Mouse (Mus musculus): ENCODE measurements around the gene Ghdc. TPM values are rescaled to one million over a fixed set of nuclear protein-coding genes. Genes with fewer than 3 reads are reported as not detected.

Gene Ghdc
- total and polyA plus RNA-seq, 3 experiments: 5.7 to 9.2 TPM; not detected in 1

DNA sequence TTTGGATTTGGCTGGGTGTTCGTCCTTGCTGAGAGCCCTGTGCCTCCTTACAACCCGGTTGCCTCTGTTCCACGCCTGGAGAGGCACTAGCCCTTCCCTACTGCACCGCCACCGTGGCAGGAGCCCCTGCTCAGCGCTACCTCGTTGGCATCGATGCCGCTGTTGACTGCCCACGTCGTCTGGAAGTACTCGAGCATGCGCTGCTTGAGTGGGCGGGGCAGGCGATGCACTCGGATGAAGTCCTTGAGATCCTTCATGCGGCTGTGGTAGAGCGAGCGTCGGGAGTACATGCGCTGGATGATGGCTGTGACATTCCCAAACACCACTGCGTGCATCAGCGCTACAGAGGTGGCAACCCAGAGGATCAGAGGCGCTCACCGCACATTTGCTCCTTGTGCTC lies 21.3 kb downstream of the Ghdc start:
- Histone ChIP-seq H3K36me3 (ENCODE audit: control insufficient read depth in 1 of 2, insufficient read depth in 2 of 2, low read length in 2 of 2) (0 out of 4 replicates have a peak, but pooled peaks cover 0 to 5% of the 10 kb centered on the region in 2 experiments), H3K27me3 (ENCODE audit: control insufficient read depth in 1 of 2, insufficient read depth in 2 of 2, low read length in 2 of 2) (no peaks in the 10 kb centered on the region), H3K4me3 (ENCODE audit: control insufficient read depth in 1 of 2, insufficient read depth in 1 of 2, low read depth in 2 of 2, low read length in 2 of 2) (no peak overlapping the region), H3K27ac (ENCODE audit: control insufficient read depth, low read depth, low read length) (no peak overlapping the region), H3K9ac (ENCODE audit: control insufficient read depth, low read depth, low read length, poor library complexity, severe bottlenecking) (no peak overlapping the region), H3K4me1 (ENCODE audit: control insufficient read depth in 1 of 2, insufficient read depth in 2 of 2, low read length in 2 of 2) (peaks cover 3 to 9% of the 10 kb centered on the region in 2 experiments; a peak in 3 of 4 replicates), H3K79me2 (ENCODE audit: control insufficient read depth, insufficient read depth, low read length, poor library complexity) (no peaks in the 10 kb centered on the region), H3K9me3 (replicated peaks; ENCODE audit: insufficient read depth, low read length) (no peaks in the 10 kb centered on the region)
- no peak for DNase-seq (ENCODE audit: low read depth, low spot score)
- TF ChIP-seq NELFE (IDR thresholded peaks at IDR 0.05; ENCODE audit: low read depth, low read length) (no peak), MEF2A (IDR thresholded peaks at IDR 0.05; ENCODE audit: extremely low read depth, insufficient replicate concordance, low read depth, low read length, poor library complexity, severe bottlenecking) (no peak), BHLHE40 (IDR thresholded peaks at IDR 0.05; ENCODE audit: borderline replicate concordance, low read depth, low read length) (no peak), HCFC1 (IDR thresholded peaks at IDR 0.05; ENCODE audit: low read depth, low read length) (no peak)

DNA sequence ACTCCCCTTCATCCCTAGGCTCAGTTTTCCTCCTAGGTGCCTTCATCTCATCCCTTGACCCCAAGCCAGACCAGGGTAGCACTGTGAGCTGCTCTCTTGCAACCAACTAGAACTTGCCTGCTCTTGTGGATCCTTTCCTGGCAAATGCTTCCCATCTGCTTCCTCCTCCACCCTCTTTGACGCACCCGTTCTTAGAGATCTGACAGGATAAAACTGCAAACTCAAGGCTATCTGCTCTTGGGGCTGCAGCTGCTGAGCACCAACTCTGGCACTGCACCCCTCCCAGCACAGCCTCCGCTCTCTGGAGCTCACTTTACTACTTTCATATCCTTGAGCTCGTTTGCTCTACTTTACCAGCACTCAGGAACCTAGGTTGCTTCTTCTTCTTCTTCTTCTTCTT lies 22.1 kb downstream of the Ghdc start:
- Histone ChIP-seq H3K9ac (ENCODE audit: control insufficient read depth, low read depth, low read length, poor library complexity, severe bottlenecking) (no peak overlapping the region), H3K79me2 (ENCODE audit: control insufficient read depth, insufficient read depth, low read length, poor library complexity) (no peaks in the 10 kb centered on the region), H3K27me3 (ENCODE audit: control insufficient read depth in 1 of 2, insufficient read depth in 2 of 2, low read length in 2 of 2) (no peaks in the 10 kb centered on the region), H3K9me3 (replicated peaks; ENCODE audit: insufficient read depth, low read length) (no peaks in the 10 kb centered on the region), H3K4me3 (ENCODE audit: control insufficient read depth in 1 of 2, insufficient read depth in 1 of 2, low read depth in 2 of 2, low read length in 2 of 2) (no peak overlapping the region), H3K36me3 (ENCODE audit: control insufficient read depth in 1 of 2, insufficient read depth in 2 of 2, low read length in 2 of 2) (0 out of 4 replicates have a peak, but pooled peaks cover 0 to 5% of the 10 kb centered on the region in 2 experiments), H3K4me1 (ENCODE audit: control insufficient read depth in 1 of 2, insufficient read depth in 2 of 2, low read length in 2 of 2) (peaks cover 3 to 9% of the 10 kb centered on the region in 2 experiments; a peak in 3 of 4 replicates), H3K27ac (ENCODE audit: control insufficient read depth, low read depth, low read length) (no peak overlapping the region)
- TF ChIP-seq GATA1 (IDR thresholded peaks at IDR 0.05; ENCODE audit: low read depth, low read length) (0 out of 2 replicates have a peak, but pooled peaks have one; percentile 12), ZKSCAN1 (IDR thresholded peaks at IDR 0.05; ENCODE audit: low read depth, low read length) (no peak), EP300 (IDR thresholded peaks at IDR 0.05; ENCODE audit: low read depth in 1 of 2, low read length in 2 of 2) (0 out of 4 replicates have a peak, but pooled peaks have one; percentile 6 to 20), ETS1 (IDR thresholded peaks at IDR 0.05; ENCODE audit: low read depth, low read length) (0 out of 2 replicates have a peak, but pooled peaks have one; percentile 2), TBP (IDR thresholded peaks at IDR 0.05; ENCODE audit: low read depth, low read length) (0 out of 2 replicates have a peak, but pooled peaks have one; percentile 49), ZNF384 (IDR thresholded peaks at IDR 0.05; ENCODE audit: low read depth, low read length) (peak; percentile 80), POLR2AphosphoS5 (IDR thresholded peaks at IDR 0.05; ENCODE audit: borderline replicate concordance, low read depth, low read length) (no peak), SIN3A (IDR thresholded peaks at IDR 0.05; ENCODE audit: low read length) (peak; percentile 28; the same call in 1 of the 2 replicates)
- DNase-seq (ENCODE audit: low read depth, low spot score): peak; percentile 54

DNA sequence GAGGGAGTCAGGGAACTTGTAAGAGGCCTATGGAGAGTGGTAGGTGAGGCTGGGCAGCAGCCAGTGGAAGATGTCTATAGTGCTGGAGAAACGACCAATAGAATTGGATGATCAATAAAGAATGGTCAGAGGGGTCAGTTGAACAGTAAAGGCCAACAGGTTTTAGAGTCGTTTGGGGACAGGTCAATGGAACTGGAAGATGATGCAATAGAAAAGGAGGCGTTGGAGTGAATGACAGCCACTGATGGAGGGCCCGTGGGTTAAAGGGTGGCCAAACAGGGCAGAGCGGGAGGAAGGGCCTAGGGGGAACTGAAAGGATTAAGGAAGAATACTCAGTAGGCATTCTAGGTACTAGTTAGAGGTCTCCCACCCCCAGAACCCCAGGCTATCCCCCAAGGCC lies 23.6 kb downstream of the Ghdc start:
- peaks cover 3 to 9% of the 10 kb centered on the region in 2 experiments; a peak in 3 of 4 replicates for H3K4me1 ChIP-seq (ENCODE audit: control insufficient read depth in 1 of 2, insufficient read depth in 2 of 2, low read length in 2 of 2)
- no peaks in the 10 kb centered on the region for H3K9me3 ChIP-seq (replicated peaks; ENCODE audit: insufficient read depth, low read length)
- H3K27me3 ChIP-seq (ENCODE audit: control insufficient read depth in 1 of 2, insufficient read depth in 2 of 2, low read length in 2 of 2): no peaks in the 10 kb centered on the region
- no peaks in the 10 kb centered on the region for H3K79me2 ChIP-seq (ENCODE audit: control insufficient read depth, insufficient read depth, low read length, poor library complexity)
- no peak for DNase-seq (ENCODE audit: low read depth, low spot score)
- no peak overlapping the region for H3K27ac ChIP-seq (ENCODE audit: control insufficient read depth, low read depth, low read length)
- H3K36me3 ChIP-seq (ENCODE audit: control insufficient read depth in 1 of 2, insufficient read depth in 2 of 2, low read length in 2 of 2): 0 out of 4 replicates have a peak, but pooled peaks cover 0 to 5% of the 10 kb centered on the region in 2 experiments
- no peak for TF ChIP-seq CHD2 (IDR thresholded peaks at IDR 0.05; ENCODE audit: low read length)
- TF ChIP-seq MAZ (IDR thresholded peaks at IDR 0.05; ENCODE audit: low read depth, low read length): no peak
- no peak for TF ChIP-seq GABPA (IDR thresholded peaks at IDR 0.05; ENCODE audit: low read depth, low read length)
- TF ChIP-seq HCFC1 (IDR thresholded peaks at IDR 0.05; ENCODE audit: low read depth, low read length): no peak
- TF ChIP-seq BHLHE40 (IDR thresholded peaks at IDR 0.05; ENCODE audit: borderline replicate concordance, low read depth, low read length): no peak
- TF ChIP-seq ZNF384 (IDR thresholded peaks at IDR 0.05; ENCODE audit: low read depth, low read length): no peak
- TF ChIP-seq SIN3A (IDR thresholded peaks at IDR 0.05; ENCODE audit: low read length): no peak
- TF ChIP-seq ZMIZ1 (IDR thresholded peaks at IDR 0.05; ENCODE audit: low read depth, low read length): no peak
- no peak overlapping the region for H3K4me3 ChIP-seq (ENCODE audit: control insufficient read depth in 1 of 2, insufficient read depth in 1 of 2, low read depth in 2 of 2, low read length in 2 of 2)
- no peak overlapping the region for H3K9ac ChIP-seq (ENCODE audit: control insufficient read depth, low read depth, low read length, poor library complexity, severe bottlenecking)

All from MEL (cell line).